ENCODE assay signal across 18 mouse cellular contexts in genomic region chr4:40227131-40227530, GRCm38 (mm10).
"Had no signal": no experiment of that assay in that cellular context is flagged by ENCODE, and none has a peak within 500 bp of the region (broad histone marks: within the 10 kb centered on the region; RNA-seq: fewer than 3 reads in every experiment).

No protein-coding gene starts in this region.

- H3K4me1 ChIP-seq: liver, embryonic 15.5 days; lung, embryonic 15.5 days; midbrain, embryonic 13.5 days; midbrain, embryonic 15.5 days had no signal

- H3K27ac ChIP-seq: liver, embryonic 15.5 days; lung, embryonic 15.5 days; midbrain, embryonic 13.5 days; midbrain, embryonic 15.5 days; neural tube, embryonic 12.5 days had no signal

- H3K9me3 ChIP-seq: liver, embryonic 15.5 days; lung, embryonic 15.5 days; midbrain, embryonic 13.5 days; midbrain, embryonic 15.5 days; neural tube, embryonic 12.5 days had no signal

- H3K4me2 ChIP-seq: liver, embryonic 15.5 days; lung, embryonic 15.5 days; midbrain, embryonic 11.5 days; midbrain, embryonic 13.5 days; midbrain, embryonic 15.5 days; neural tube, embryonic 12.5 days had no signal

- DNase-seq: liver, postnatal 0 days; lung, adult 2 months; lung, postnatal 10 days; lung, postnatal 4 days; retina, postnatal 1 day; right cerebral cortex, adult 18-20 months; right cerebral cortex, postnatal 25 days; right cerebral cortex, postnatal 4 days; spleen, adult 18-20 months; thymus, adult 18-20 months; thymus, postnatal 14 days; thymus, postnatal 4 days had no signal

- ATAC-seq: liver, postnatal 0 days; midbrain, embryonic 13.5 days; midbrain, embryonic 15.5 days had no signal

- H3K36me3 ChIP-seq: midbrain, embryonic 13.5 days; midbrain, embryonic 15.5 days; neural tube, embryonic 12.5 days had no signal

- H3K9ac ChIP-seq: liver, embryonic 15.5 days; liver, postnatal 0 days; lung, embryonic 15.5 days; midbrain, embryonic 13.5 days; midbrain, embryonic 15.5 days; neural tube, embryonic 12.5 days had no signal

- H3K4me3 ChIP-seq: liver, embryonic 15.5 days; lung, embryonic 15.5 days; midbrain, embryonic 13.5 days; midbrain, embryonic 15.5 days; neural tube, embryonic 12.5 days had no signal

- H3K27me3 ChIP-seq: liver, embryonic 15.5 days; lung, embryonic 15.5 days; midbrain, embryonic 13.5 days; midbrain, embryonic 15.5 days; neural tube, embryonic 12.5 days had no signal
